Mouse (Mus musculus) B cell, adult 62 days (primary cell): Measurements from ENCODE around the gene Arhgef9. TPM values are rescaled to one million over a fixed set of nuclear protein-coding genes. Genes with fewer than 3 reads are reported as not detected.

Experiments
- total RNA-seq: library from RNA; stranded (reverse); gene quantifications from 4 replicates; pipeline ENCODE4 v1.2.4, GENCODE M21; 2023

Arhgef9 gene
- total RNA-seq, result 0.39 to 1.8 TPM (median 0.89 TPM) in 4 replicates

GRCm38 (mm10) chrX:95196104-95196919 lies at the start of gene Arhgef9:
Gene Arhgef9 (minus strand): TSS chrX:95196856.

GRCm38 (mm10) chrX:95026361-95026892 lies 170.2 kb downstream of the Arhgef9 start, which contains the start of gene Spin4:
Gene Spin4 (minus strand): TSS chrX:95026682.

Other genes starting within 250 kb of the Arhgef9 start
- gene Spin4, start 170.2 kb downstream of the Arhgef9 start, total RNA-seq, result not detected in 4 replicates
- gene Amer1, start 248.0 kb upstream of the Arhgef9 start, total RNA-seq, result 4.6 to 5.5 TPM (median 4.9 TPM) in 4 replicates